Mouse (Mus musculus): Measurements from ENCODE around the gene Gpc5.

Gpc5 gene

GRCm38 (mm10) chr14:116308541-116308940 lies 1216.5 kb downstream of the Gpc5 start:
- DNase-seq (ENCODE audit: low spot score) = no peak

- DNase-seq (ENCODE audit: low spot score) = no peak
Observed at GRCm38 (mm10) chr14:116317491-116317890, 1225.5 kb downstream of the Gpc5 start.

GRCm38 (mm10) chr14:116336182-116336581 lies 1244.2 kb downstream of the Gpc5 start:
- DNase-seq (ENCODE audit: low spot score) = no peak

GRCm38 (mm10) chr14:116338395-116338794 lies 1246.4 kb downstream of the Gpc5 start:
- DNase-seq (ENCODE audit: low spot score) = no peak

- DNase-seq (ENCODE audit: low spot score) = no peak
Observed at GRCm38 (mm10) chr14:116348560-116348959, 1256.5 kb downstream of the Gpc5 start.

GRCm38 (mm10) chr14:116384602-116385001 lies 1292.6 kb downstream of the Gpc5 start:
- no peak for DNase-seq (ENCODE audit: low spot score)

GRCm38 (mm10) chr14:116415511-116415910 lies 1323.5 kb downstream of the Gpc5 start:
- no peak for DNase-seq (ENCODE audit: low spot score)

- DNase-seq (ENCODE audit: low spot score) = no peak
Observed at GRCm38 (mm10) chr14:116448219-116448618, 1356.2 kb downstream of the Gpc5 start.

GRCm38 (mm10) chr14:116453356-116453755 lies 1361.3 kb downstream of the Gpc5 start:
- DNase-seq (ENCODE audit: low spot score) = no peak

- no peak for DNase-seq (ENCODE audit: low spot score)
Observed at GRCm38 (mm10) chr14:116456211-116456610, 1364.2 kb downstream of the Gpc5 start.

GRCm38 (mm10) chr14:116473378-116474179 lies 1381.6 kb downstream of the Gpc5 start:
- DNase-seq (ENCODE audit: low spot score) = no peak

- DNase-seq (ENCODE audit: low spot score) = no peak
Observed at GRCm38 (mm10) chr14:116494285-116494850, 1402.4 kb downstream of the Gpc5 start.

GRCm38 (mm10) chr14:116538216-116538615 lies 1446.2 kb downstream of the Gpc5 start:
- no peak for DNase-seq (ENCODE audit: low spot score)

- no peak for DNase-seq (ENCODE audit: low spot score)
Observed at GRCm38 (mm10) chr14:116543746-116544145, 1451.7 kb downstream of the Gpc5 start.

- no peak for DNase-seq (ENCODE audit: low spot score)
Observed at GRCm38 (mm10) chr14:116551401-116551800, 1459.4 kb downstream of the Gpc5 start.

GRCm38 (mm10) chr14:116553316-116553715 lies 1461.3 kb downstream of the Gpc5 start:
- no peak for DNase-seq (ENCODE audit: low spot score)

GRCm38 (mm10) chr14:116558141-116558800 lies 1466.3 kb downstream of the Gpc5 start:
- no peak for DNase-seq (ENCODE audit: low spot score)

- no peak for DNase-seq (ENCODE audit: low spot score)
Observed at GRCm38 (mm10) chr14:116559990-116560389, 1468.0 kb downstream of the Gpc5 start.

All from urinary bladder, postnatal 10 days (tissue).